Mouse (Mus musculus) lung, postnatal 0 days (tissue): ENCODE measurements around the gene Asb11.

ENCODE experiments used
- CTCF ChIP-seq: IDR thresholded peaks from 2 replicates; pipeline ENCODE4 v1.5.1; 2016; ENCODE audit warnings: antibody characterized with exemption, mild to moderate bottlenecking
- EP300 ChIP-seq: IDR thresholded peaks from 2 replicates; pipeline ENCODE4 v1.6.1; 2016; ENCODE audit warnings: antibody characterized with exemption, mild to moderate bottlenecking, control low read depth

DNA sequence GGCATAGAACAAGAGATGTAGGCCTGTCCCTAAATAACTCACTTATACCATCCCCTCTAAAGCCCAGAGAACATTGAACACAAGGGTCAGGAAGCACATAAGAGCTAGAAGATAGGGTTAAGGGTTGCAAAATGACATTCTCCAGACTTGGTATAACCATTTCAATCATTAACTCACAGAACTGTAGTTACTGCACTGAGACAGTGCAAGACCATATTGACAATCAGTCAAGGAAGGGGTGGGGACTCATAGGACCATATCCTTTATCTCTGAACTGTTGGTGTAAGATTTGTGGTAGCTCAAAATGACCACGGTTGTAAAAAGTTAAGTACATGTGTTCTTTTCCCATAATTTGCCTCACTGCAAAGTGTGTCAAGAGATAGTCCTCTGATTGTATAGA lies 26.2 kb upstream of the Asb11 start:
- TF ChIP-seq CTCF, result no peak
- no peak for TF ChIP-seq EP300
